Mouse (Mus musculus) urinary bladder, postnatal 14 days (tissue): ENCODE data around the gene Shld2.

ENCODE experiments used
- DNase-seq: peaks from one replicate; pipeline ENCODE4 v3.0.0; 2021; ENCODE audit warnings: low spot score

The Shld2 gene

DNA sequence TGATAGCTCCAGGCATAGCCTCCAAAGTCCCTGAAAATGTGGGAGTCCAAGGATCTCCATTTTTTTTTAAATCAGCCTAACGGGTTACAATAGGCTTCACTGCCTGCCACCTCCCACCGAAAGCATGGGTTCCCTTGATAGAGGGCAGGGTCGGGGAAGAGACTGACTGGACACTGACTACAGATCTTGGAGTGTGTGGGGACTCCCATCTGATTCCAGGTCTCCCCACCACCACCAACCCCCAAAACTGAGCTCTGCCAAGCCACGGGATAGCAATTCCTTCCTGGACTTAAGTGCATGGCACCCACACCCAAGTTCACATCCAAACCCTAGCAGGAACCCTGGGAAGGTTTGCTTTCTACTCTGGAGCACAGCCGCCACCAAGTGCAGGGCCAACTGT lies 89.9 kb downstream of the Shld2 start:
- no peak for DNase-seq

DNA sequence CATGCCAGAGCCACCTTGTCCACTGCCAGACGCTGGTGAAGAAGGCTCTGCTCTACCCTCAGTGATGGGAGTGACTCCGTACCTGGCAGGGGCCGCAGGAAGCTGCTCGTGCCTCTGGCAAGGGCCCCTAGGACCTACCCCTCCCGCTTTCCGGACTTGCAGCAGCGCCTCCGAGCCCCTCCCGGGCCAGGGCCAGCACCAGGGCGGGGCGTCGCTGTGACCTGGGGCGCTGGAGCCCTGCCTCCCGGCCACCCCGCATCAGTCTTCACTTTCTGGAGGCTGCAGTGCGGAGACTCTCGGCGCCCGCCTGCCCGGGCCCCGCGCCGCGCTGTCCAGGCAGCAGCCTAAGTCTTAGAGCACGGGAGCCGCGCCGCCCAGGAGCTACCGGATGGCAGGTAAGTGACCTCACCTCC lies 90.5 kb downstream of the Shld2 start:
- DNase-seq: no peak

DNA sequence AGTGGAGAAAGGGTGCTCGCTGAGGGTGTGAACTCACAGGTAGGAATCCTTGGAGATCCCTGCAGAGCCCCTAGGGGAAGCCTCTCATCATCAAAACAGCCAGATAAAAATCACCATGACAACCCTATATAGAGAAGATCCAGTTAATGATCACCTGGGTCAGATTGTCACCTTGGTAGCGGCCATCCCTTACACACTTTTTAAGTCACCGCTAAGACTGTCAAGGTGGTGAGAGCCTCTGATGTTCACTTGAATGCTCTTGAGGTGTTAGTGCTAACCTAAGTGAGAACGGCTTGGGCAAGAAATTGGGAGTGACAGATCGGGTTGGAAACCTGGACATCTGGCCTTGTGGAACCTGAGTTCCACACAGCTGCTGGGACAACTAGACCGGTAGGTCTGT lies 91.0 kb downstream of the Shld2 start, which contains the start of gene Syt15:
Gene Syt15, plus strand, starts transcription at position 301 of the 400 bp plus-strand sequence.
- no peak for DNase-seq

DNA sequence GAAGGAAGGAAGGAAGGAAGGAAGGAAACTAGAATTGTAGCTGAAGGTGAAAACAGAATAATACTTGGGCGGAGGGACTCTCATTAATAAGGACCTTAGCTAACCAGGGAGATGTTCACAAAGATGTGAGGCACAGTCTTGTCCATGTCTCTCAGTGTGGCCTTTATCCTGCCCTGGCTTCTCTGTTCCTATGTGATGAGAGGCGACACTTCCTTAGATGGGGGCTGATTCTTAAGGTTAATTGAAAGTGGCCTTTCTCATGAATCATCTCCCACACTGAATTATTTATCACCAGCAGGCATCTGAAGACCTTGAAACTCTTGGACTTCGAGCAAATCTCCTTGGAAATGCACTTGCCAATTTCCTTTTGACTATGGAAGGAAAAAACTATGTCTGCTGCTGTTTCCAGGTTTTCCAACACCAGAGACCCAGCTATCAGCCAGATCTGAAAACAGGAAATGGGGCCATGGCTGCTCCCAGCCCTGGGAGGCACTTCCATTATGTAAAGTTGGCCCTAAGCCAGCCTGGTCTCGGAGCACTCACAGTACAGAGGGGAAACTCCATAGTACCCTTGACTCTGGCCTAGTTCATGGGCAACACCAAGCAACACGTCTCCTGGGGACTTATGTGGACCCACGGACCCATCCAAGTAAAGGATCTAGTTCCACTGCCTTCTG lies 94.7 kb downstream of the Shld2 start:
- DNase-seq: no peak

DNA sequence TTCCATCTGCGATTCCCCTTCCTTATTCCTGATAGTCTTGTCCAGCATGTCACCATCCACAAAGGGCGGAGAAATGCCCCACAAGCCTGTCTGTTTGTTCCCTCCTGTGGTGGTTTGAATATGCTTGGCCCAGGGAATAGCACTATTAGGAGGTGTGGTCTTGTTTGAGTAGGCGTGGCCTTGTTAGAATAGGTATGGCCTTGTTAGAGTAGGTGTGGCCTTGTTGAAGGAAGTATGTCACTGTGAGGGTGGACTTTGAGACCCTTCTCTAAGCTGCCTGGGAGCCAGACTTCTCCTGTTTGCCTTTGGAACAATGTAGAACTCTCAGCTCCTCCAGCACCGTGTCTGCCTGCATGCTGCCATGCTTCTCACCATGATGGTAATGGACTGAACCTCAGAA lies 100.4 kb downstream of the Shld2 start:
- DNase-seq: no peak

DNA sequence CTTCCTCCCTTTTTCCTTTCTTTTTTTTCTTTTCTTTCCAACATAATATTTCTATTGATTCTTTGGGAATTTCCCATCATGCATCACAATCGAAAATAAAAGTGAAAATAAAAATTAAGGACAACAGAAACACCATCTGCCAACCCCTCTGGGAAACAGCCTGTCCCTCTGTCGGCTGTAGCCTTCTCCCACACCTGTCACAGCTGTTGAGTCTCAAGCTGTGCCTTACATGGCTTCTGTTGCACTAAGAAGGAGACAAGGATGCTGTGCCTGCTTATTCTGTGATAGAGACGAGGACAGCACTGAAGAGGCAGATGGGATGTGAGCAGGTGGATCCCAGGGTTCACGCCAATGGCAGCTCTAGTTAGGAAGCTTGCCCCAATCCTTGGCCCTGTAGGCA lies 101.2 kb downstream of the Shld2 start:
- DNase-seq: no peak

DNA sequence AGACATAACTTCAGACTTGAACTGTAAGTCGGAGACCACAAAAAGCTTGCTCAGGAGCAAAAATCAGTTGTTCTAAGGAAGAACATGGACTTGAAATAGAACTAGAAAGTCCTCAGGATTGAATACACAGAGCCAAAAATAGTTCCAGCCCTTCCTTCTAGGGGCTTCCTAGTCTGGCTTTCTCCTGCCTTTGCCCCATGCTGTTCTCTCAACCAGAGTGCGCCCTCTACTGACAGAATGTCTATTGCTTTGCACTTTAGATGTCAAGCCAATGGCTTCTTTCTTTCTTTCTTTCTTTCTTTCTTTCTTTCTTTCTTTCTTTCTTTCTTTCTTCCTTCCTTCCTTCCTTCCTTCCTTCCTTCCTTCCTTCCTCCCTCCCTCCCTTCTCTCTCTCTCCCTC lies 101.6 kb downstream of the Shld2 start:
- DNase-seq: peak; percentile 60

DNA sequence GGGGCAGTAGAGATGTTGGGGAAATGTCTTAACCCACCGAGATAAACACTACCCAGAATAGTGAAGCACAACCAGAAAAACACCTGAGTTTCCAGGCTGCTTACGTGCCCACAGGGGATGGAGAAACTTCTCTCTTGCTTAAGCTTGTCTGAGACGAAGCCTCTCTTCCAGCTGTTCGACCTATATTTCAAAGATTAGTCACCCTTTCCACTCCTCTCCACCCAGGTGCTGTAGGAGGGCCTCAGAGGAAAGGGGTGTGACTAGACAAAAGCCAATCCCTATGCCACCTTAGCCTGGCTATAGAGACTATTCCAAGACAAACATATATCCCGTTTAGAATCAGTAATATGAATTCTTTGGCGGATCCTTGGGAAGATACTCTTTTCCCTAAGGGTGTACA lies 102.3 kb downstream of the Shld2 start:
- DNase-seq: no peak

DNA sequence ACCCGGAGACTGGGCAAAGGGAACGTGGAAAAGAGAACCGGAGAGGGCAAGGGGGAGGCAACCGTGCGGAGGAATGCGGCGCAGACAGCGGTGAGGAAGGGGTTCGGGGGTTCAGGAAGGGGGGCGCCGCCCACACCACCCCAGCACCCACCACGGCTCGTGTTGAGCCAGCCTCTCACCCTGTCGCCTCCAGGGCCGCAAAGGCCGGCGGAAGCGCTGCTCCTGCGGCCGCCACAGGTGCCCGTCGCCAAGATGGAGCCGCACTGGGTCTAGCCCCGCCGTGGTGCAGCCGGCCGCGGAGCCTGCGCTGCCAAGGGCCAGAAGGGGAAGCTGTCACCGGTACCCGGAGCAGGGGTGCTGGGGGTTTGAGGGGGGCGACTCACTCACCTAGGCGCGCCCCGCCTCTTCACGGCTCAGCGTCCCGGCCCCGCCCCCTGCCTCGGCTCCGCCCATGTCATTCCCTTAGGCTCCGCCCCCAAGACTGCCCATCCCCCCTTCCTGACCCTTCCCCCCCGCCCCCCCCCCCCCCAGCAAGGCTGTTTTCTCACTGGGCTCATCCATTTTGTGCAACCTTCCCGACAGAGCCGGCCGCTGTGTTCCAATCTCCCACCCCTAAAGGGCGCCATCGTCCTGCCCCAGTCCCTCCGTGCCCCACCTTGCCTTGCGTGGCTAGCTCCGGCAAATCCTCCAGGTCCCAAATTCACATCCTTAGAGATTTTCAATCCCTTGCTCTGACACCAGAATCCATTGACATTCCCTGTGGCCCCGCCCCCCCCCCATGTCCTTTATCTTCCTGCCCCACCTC lies 108.9 kb downstream of the Shld2 start, which contains the start of gene Gprin2:
Gene Gprin2, minus strand, starts transcription at position 423 of the 805 bp plus-strand sequence.
- peak; percentile 38 for DNase-seq

DNA sequence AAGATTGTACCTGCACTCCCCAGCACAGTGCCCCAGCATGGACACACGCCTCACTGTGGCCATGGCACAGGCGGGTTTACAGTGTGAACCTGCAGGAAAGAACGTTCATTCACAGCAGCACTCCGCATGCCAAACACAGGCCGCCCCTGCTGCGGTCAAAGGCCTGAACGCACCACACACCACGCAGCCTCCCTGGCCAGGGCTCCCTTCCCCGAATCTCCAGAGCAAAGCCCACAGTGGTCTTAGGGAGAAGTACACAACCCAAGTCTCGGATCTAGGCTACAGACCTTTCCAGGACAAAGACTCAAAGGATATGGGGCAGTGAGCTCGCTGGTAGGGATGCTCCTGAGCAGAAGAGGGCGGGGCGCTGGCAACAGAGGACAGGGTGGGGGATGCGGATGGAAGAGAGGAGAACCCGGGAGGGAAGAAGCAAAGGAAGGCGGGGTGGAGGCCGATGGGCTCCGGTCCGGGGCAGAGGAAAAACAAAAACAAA lies 109.5 kb downstream of the Shld2 start:
- peak; percentile 52 for DNase-seq

DNA sequence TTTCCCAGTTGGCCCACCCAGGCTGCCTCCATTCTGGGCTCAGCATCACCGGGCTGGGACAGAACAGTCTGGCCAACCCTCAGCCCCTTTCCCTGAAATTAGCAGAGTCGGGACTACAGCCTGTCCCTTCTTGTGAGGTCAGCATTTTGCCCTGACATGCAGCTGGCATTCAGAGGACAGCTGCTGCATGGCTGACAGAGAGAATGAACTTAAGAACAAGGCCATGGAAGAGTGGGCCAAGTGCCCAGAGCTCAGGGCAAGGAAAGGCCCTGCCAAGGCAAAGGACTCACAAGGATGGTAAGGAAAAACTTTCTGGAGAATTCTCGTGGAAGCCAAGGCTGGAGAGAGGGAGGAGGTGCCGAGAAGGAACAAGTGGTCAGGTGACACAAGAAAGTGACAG lies 113.6 kb downstream of the Shld2 start:
- no peak for DNase-seq

DNA sequence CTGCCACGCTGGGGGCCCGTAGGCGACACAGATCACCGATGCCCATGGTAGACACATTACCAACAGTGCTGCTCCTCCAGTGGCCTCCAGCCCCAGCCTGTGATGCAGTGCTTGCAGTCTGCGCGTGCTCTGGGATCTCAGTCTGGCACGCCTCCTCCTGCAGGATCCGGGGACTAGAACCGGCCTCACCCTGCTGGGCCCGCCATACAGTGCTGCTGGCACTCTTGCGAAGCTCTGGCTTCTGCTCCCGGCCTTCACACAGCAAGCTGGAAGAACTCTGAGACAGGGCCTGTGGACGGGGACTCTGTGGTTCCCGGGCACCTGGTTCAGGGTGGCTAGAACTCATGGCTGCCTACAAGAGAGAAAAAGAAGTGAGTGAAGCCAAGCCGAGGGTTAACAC lies 114.8 kb downstream of the Shld2 start:
- no peak for DNase-seq

DNA sequence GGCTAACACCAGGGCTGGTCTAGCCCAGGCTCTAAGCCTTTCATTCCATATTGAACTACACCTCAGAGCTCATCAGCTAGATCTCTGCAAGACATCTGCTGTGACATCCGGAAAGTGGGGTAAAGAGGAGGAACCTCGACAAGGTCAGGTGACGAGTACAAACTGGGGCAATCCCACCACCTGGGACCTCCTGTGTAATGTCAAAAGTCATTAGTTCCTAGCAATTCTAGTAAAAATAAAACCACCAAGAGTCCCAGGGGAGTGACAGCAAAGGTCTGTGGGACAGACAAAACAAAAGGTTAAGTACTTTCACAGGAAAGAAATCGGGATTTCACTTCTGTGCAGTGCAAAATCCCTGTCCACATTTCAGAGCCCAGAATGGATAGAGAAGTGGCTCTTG lies 116.4 kb downstream of the Shld2 start:
- no peak for DNase-seq

DNA sequence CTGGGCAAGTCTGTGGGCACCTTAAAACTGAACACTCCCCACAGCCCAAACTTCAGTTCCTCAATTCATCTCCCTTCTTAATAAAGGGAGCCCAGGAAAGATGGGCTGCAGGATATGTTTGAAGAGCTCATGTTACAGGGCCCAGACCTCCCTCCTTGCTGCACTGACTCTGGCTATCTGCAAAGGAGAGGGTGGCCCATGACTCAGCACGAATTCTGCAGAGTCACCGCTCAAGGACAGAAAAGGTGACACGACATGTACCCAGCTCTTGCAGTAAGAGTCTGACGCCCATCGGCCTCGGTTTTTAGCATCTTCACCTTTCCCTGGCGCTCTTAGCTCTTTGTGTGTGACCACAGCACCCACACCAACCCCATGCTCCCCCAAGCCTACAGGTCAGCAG lies 119.9 kb downstream of the Shld2 start:
- DNase-seq: no peak

DNA sequence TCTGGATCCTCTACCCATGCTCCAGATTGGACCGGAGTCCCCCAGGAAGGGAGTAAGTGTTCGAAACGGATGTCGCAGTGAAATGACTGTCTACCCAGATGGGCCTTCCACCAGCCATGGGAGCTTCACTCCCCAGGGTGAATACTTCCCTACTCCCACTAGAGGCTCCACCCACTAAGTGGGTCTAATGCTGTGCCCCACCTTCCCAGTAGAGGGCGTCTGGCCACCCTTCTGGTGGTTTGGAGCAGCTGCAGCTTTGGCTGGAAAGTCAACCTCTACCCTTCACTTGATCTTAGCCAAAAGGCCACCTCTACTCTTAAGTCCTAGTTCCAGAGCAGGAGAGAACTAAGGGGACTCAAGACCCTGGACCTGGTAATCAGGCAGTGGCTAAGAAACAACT lies 121.7 kb downstream of the Shld2 start:
- DNase-seq: peak; percentile 60
